Mouse (Mus musculus) limb, embryonic 11.5 days (tissue): ENCODE results near the gene Ap1s3. TPM values are rescaled to one million over a fixed set of nuclear protein-coding genes. Genes with fewer than 3 reads are reported as not detected.
"Not testable (repeated sequence)": the region's sequence is repeated elsewhere in the genome, so short reads cannot be mapped to it uniquely, and the experiment has no call there.

Experiments used
- ATAC-seq: fragments of 200-750 bp; cut with Nextera tagmentation; 2 replicates; pipeline ENCODE4 v1.8.0; 2017; ENCODE audit warnings: low read depth; ENCODE audit not compliant: insufficient number of reproducible peaks, low FRiP score, low TSS enrichment
- DNase-seq: peaks from one replicate; pipeline ENCODE4 v3.0.0-alpha.2; 2015; ENCODE audit warnings: low spot score
- H3K27ac ChIP-seq: fragments of 300-500 bp; sonication (generic); replicated peaks from 2 replicates; pipeline ENCODE4 v1.5.1; 2014; ENCODE audit warnings: low read depth, mild to moderate bottlenecking, low read length
- H3K27me3 ChIP-seq: fragments of 300-500 bp; sonication (generic); 2 replicates; pipeline ENCODE4 v1.6.1; 2014; ENCODE audit warnings: mild to moderate bottlenecking, low read length, mixed read lengths; ENCODE audit not compliant: control insufficient read depth, insufficient read depth
- H3K36me3 ChIP-seq: fragments of 300-500 bp; sonication (generic); 2 replicates; pipeline ENCODE4 v1.6.1; 2014; ENCODE audit warnings: mild to moderate bottlenecking, low read length, moderate library complexity, mixed read lengths; ENCODE audit not compliant: control insufficient read depth, insufficient read depth
- H3K4me1 ChIP-seq: fragments of 300-500 bp; sonication (generic); 2 replicates; pipeline ENCODE4 v1.6.1; 2014; ENCODE audit warnings: low read length, mixed read lengths; ENCODE audit not compliant: control insufficient read depth, insufficient read depth
- H3K4me2 ChIP-seq: fragments of 300-500 bp; sonication (generic); 2 replicates; pipeline ENCODE4 v1.6.1; 2014; ENCODE audit warnings: low read depth, mild to moderate bottlenecking, moderate library complexity; ENCODE audit not compliant: severe bottlenecking
- H3K4me3 ChIP-seq: fragments of 300-500 bp; sonication (generic); 2 replicates; pipeline ENCODE4 v1.5.1; 2014; ENCODE audit warnings: low read depth, low read length
- H3K9ac ChIP-seq: fragments of 300-500 bp; sonication (generic); 2 replicates; pipeline ENCODE4 v1.6.1; 2014; ENCODE audit warnings: mild to moderate bottlenecking, low read length
- H3K9me3 ChIP-seq: fragments of 300-500 bp; sonication (generic); 2 replicates; pipeline ENCODE4 v1.6.1; 2016; ENCODE audit warnings: low read length; ENCODE audit not compliant: control insufficient read depth
- WGBS: fragments of 180-500 bp; shearing (Covaris S2); extraction: QIAGEN DNeasy Blood & Tissue Kit; methylation state at CpG from one replicate; pipeline ENCODE4 v1.1.7; 2014; 5-methylcytosine and 5-hydroxymethylcytosine counted together
- polyA plus RNA-seq: library from polyadenylated mRNA; unstranded; fragments of >200 nt; fragmentation: Nextera tagmentation; extraction: Ambion mirVana; gene quantifications from 2 replicates; pipeline ENCODE4 v1.2.1, GENCODE M21; 2014

The Ap1s3 gene
- polyA plus RNA-seq, 1 experiment from 2014 or later = 0.88 TPM

- ATAC-seq = no peak
- DNase-seq = no peak
Measured at GRCm38 (mm10) chr1:79637768-79638167, 34.0 kb downstream of the Ap1s3 start.

GRCm38 (mm10) chr1:79631521-79631920, 40.3 kb downstream of the Ap1s3 start:
- Histone ChIP-seq H3K4me1 (no peaks in the 10 kb centered on the region), H3K4me3 (no peak overlapping the region), H3K4me2 (no peak overlapping the region), H3K27ac (no peak overlapping the region), H3K9me3 (no peaks in the 10 kb centered on the region), H3K36me3 (no peaks in the 10 kb centered on the region), H3K9ac (no peak overlapping the region), H3K27me3 (no peaks in the 10 kb centered on the region)
- 91% methylated on average over 4 of the region's 4 CpGs for WGBS
- no peak for ATAC-seq
- no peak for DNase-seq

More at GRCm38 (mm10) chr1:79637768-79638167, 34.0 kb downstream of the Ap1s3 start:
- Histone ChIP-seq H3K9me3 (no peaks in the 10 kb centered on the region), H3K4me2 (no peak overlapping the region), H3K4me1 (no peaks in the 10 kb centered on the region), H3K36me3 (no peaks in the 10 kb centered on the region), H3K27ac (no peak overlapping the region), H3K9ac (no peak overlapping the region), H3K27me3 (no peaks in the 10 kb centered on the region), H3K4me3 (no peak overlapping the region)
- 93% methylated on average over 2 of the region's 2 CpGs for WGBS

GRCm38 (mm10) chr1:79629726-79630125, 42.0 kb downstream of the Ap1s3 start:
- WGBS = 77% methylated on average over 5 of the region's 5 CpGs
- H3K27ac ChIP-seq = no peak overlapping the region
- H3K9ac ChIP-seq = no peak overlapping the region
- no peaks in the 10 kb centered on the region for H3K9me3 ChIP-seq
- no peak overlapping the region for H3K4me3 ChIP-seq
- no peaks in the 10 kb centered on the region for H3K36me3 ChIP-seq
- no peaks in the 10 kb centered on the region for H3K4me1 ChIP-seq
- DNase-seq (no peak), ATAC-seq (no peak)
- H3K4me2 ChIP-seq = no peak overlapping the region
- no peaks in the 10 kb centered on the region for H3K27me3 ChIP-seq

GRCm38 (mm10) chr1:79626140-79626539, 45.6 kb downstream of the Ap1s3 start:
- ATAC-seq (no peak), DNase-seq (peak; percentile 49)

GRCm38 (mm10) chr1:79619434-79619833, 52.3 kb downstream of the Ap1s3 start:
- WGBS = 87% methylated on average over 2 of the region's 2 CpGs
- no peak overlapping the region for H3K4me2 ChIP-seq
- no peaks in the 10 kb centered on the region for H3K36me3 ChIP-seq
- no peaks in the 10 kb centered on the region for H3K27me3 ChIP-seq
- H3K9ac ChIP-seq = no peak overlapping the region
- H3K4me3 ChIP-seq = no peak overlapping the region
- DNase-seq (no peak), ATAC-seq (no peak)
- no peaks in the 10 kb centered on the region for H3K4me1 ChIP-seq
- H3K9me3 ChIP-seq = peaks cover 3% of the 10 kb centered on the region; the same call in 1 of the 2 replicates
- H3K27ac ChIP-seq = no peak overlapping the region

More at GRCm38 (mm10) chr1:79626140-79626539, 45.6 kb downstream of the Ap1s3 start:
- H3K36me3 ChIP-seq = no peaks in the 10 kb centered on the region
- no peak overlapping the region for H3K9ac ChIP-seq
- no peak overlapping the region for H3K4me2 ChIP-seq
- H3K4me1 ChIP-seq = no peaks in the 10 kb centered on the region
- 64% methylated on average over 4 of the region's 4 CpGs for WGBS
- H3K9me3 ChIP-seq = no peaks in the 10 kb centered on the region
- H3K27ac ChIP-seq = no peak overlapping the region
- no peak overlapping the region for H3K4me3 ChIP-seq
- no peaks in the 10 kb centered on the region for H3K27me3 ChIP-seq

GRCm38 (mm10) chr1:79616492-79616891, 55.3 kb downstream of the Ap1s3 start:
- no peak for DNase-seq
- H3K4me2 ChIP-seq = no peak overlapping the region
- no peaks in the 10 kb centered on the region for H3K36me3 ChIP-seq
- no peak overlapping the region for H3K9ac ChIP-seq
- no peaks in the 10 kb centered on the region for H3K4me1 ChIP-seq
- ATAC-seq = no peak
- H3K27ac ChIP-seq = no peak overlapping the region
- H3K9me3 ChIP-seq = peaks cover 3% of the 10 kb centered on the region; the same call in 1 of the 2 replicates
- H3K4me3 ChIP-seq = no peak overlapping the region
- WGBS = 88% methylated on average over 2 of the region's 2 CpGs
- H3K27me3 ChIP-seq = no peaks in the 10 kb centered on the region

- H3K9me3 ChIP-seq = peaks cover 3% of the 10 kb centered on the region; the same call in 1 of the 2 replicates
- 96% methylated on average over 6 of the region's 6 CpGs for WGBS
- H3K4me3 ChIP-seq = no peak overlapping the region
- ATAC-seq = no peak
- no peak overlapping the region for H3K4me2 ChIP-seq
- no peaks in the 10 kb centered on the region for H3K27me3 ChIP-seq
- DNase-seq = no peak
- no peaks in the 10 kb centered on the region for H3K4me1 ChIP-seq
- no peak overlapping the region for H3K27ac ChIP-seq
- H3K36me3 ChIP-seq = no peaks in the 10 kb centered on the region
- no peak overlapping the region for H3K9ac ChIP-seq
Measured at GRCm38 (mm10) chr1:79614456-79614855, 57.3 kb downstream of the Ap1s3 start.

GRCm38 (mm10) chr1:79611271-79611670, 60.5 kb downstream of the Ap1s3 start:
- not testable (repeated sequence) for H3K4me2 ChIP-seq, H3K27ac ChIP-seq, H3K4me3 ChIP-seq, DNase-seq, H3K36me3 ChIP-seq, H3K9me3 ChIP-seq, H3K4me1 ChIP-seq, H3K9ac ChIP-seq, H3K27me3 ChIP-seq, ATAC-seq
- 92% methylated on average over 5 of the region's 5 CpGs for WGBS

GRCm38 (mm10) chr1:79608856-79609255, 62.9 kb downstream of the Ap1s3 start:
- not testable (repeated sequence) for H3K27me3 ChIP-seq, H3K4me3 ChIP-seq, H3K9ac ChIP-seq, H3K4me1 ChIP-seq, H3K9me3 ChIP-seq, H3K27ac ChIP-seq, DNase-seq, H3K4me2 ChIP-seq, H3K36me3 ChIP-seq, ATAC-seq
- 76% methylated on average over 5 of the region's 5 CpGs for WGBS
